Mouse (Mus musculus) embryonic facial prominence, embryonic 10.5 days (tissue): ENCODE results near the gene Dnajc9. TPM values are rescaled to one million over a fixed set of nuclear protein-coding genes. Genes with fewer than 3 reads are reported as not detected.

Source experiments
- DNase-seq: peaks from one replicate; pipeline ENCODE4 v3.0.0-alpha.2; 2017; ENCODE audit warnings: low spot score
- H3K27ac ChIP-seq: fragments of 300-500 bp; sonication (generic); replicated peaks from 2 replicates; pipeline ENCODE4 v1.5.1; 2016; ENCODE audit warnings: mild to moderate bottlenecking
- H3K27me3 ChIP-seq: fragments of 300-500 bp; sonication (generic); replicated peaks from 2 replicates; pipeline ENCODE4 v1.6.1; 2016; ENCODE audit warnings: low read depth, mild to moderate bottlenecking; ENCODE audit not compliant: poor library complexity, severe bottlenecking
- H3K36me3 ChIP-seq: fragments of 300-500 bp; sonication (generic); replicated peaks from 2 replicates; pipeline ENCODE4 v1.6.1; 2016; ENCODE audit warnings: mild to moderate bottlenecking, moderate library complexity
- H3K4me1 ChIP-seq: fragments of 300-500 bp; sonication (generic); 2 replicates; pipeline ENCODE4 v1.6.1; 2016
- H3K4me3 ChIP-seq: fragments of 300-500 bp; sonication (generic); 2 replicates; pipeline ENCODE4 v1.5.1; 2016; ENCODE audit warnings: mild to moderate bottlenecking, moderate library complexity
- H3K9me3 ChIP-seq: fragments of 300-500 bp; sonication (generic); 2 replicates; pipeline ENCODE4 v1.6.1; 2016; ENCODE audit warnings: mild to moderate bottlenecking
- WGBS: fragments of 180-500 bp; shearing (Covaris S2); methylation state at CpG from one replicate; pipeline ENCODE4 v1.1.7; 2016; 5-methylcytosine and 5-hydroxymethylcytosine counted together
- polyA plus RNA-seq: library from polyadenylated mRNA; unstranded; fragments of >200 nt; fragmentation: Nextera tagmentation; extraction: Ambion mirVana; gene quantifications from 2 replicates; pipeline ENCODE4 v1.2.1, GENCODE M21; 2016

Gene Dnajc9
- polyA plus RNA-seq, result 286 and 298 TPM in 2 replicates

DNA sequence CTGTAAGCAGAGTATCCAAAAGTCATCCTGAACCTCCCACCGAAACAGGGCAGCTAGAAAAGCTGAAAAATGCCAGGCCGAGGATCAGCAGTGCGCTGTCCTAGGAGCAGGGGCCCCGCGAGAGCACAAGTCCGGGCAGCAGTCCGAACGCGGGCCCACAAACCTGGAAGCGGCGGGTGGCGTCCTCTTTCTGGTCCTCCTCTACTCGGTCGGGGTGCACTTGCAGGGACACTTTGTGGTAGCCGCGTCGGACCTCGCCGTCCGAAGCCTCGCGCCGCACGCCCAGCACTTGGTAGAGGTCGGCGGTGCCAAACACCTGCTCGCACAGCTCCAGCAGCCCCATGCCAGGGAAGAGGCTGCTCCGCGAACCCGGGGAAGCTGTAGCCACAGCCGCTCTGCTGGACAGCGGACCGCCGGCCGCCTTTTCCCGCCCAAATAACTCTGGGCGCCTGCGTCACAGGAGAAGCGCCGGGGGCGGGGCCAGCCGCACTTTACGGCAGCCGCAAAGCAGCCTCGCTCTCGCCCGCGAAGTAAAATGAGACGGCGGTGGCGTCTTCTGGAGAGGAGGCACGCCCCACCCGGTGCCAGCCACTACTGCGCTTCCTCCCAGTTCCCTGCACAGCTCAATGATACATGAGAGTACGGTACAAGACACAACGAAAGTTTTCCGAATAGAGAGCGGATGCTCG lies at the start of gene Dnajc9:
Gene Dnajc9 (minus strand): TSS at position 470 of the 689 bp plus-strand sequence.
- Histone ChIP-seq H3K4me1 (peaks cover 41% of the 10 kb centered on the region), H3K4me3 (peak within 1 kb of the TSS; percentile 91), H3K36me3 (peaks cover 66% of the 10 kb centered on the region), H3K9me3 (no peaks in the 10 kb centered on the region), H3K27ac (peak within 1 kb of the TSS; percentile 91), H3K27me3 (no peaks in the 10 kb centered on the region)
- peak; percentile 96 for DNase-seq
- WGBS, result under 1% methylated on average over 59 of the region's 59 CpGs

- no peak overlapping the region for H3K4me3 ChIP-seq
- no peak overlapping the region for H3K27ac ChIP-seq
- no peak for DNase-seq
- H3K9me3 ChIP-seq, result no peaks in the 10 kb centered on the region
- peaks cover under 1% of the 10 kb centered on the region; the same call in 1 of the 2 replicates for H3K4me1 ChIP-seq
- H3K27me3 ChIP-seq, result no peaks in the 10 kb centered on the region
- no peaks in the 10 kb centered on the region for H3K36me3 ChIP-seq
- WGBS, result 75% methylated on average over 6 of the region's 6 CpGs
Measured at GRCm38 (mm10) chr14:20436976-20437375, 48.3 kb upstream of the Dnajc9 start.

DNA sequence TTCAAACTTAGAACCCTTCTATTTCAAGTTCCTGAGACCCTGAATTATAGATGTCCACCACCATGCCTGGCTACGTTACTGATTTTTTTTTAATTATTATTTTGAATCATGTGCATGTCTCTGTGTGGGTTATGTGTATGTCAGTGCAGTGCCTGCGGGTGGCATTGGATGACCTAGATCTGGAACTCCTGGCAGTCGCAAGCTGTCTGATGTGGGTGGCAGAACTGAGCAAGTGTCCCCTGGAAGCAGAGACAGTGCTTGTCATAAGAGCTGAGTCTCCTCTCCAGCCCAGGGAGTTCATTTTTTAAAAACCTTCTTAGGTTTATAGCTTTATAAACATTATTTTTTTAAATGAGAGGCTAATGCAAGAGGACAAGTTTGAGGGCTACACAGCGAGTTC lies 43.7 kb upstream of the Dnajc9 start:
- WGBS, result 84% methylated on average over 4 of the region's 4 CpGs
- Histone ChIP-seq H3K27ac (no peak overlapping the region), H3K36me3 (no peaks in the 10 kb centered on the region), H3K4me3 (no peak overlapping the region), H3K27me3 (no peaks in the 10 kb centered on the region), H3K9me3 (no peaks in the 10 kb centered on the region), H3K4me1 (no peaks in the 10 kb centered on the region)
- DNase-seq, result no peak

DNA sequence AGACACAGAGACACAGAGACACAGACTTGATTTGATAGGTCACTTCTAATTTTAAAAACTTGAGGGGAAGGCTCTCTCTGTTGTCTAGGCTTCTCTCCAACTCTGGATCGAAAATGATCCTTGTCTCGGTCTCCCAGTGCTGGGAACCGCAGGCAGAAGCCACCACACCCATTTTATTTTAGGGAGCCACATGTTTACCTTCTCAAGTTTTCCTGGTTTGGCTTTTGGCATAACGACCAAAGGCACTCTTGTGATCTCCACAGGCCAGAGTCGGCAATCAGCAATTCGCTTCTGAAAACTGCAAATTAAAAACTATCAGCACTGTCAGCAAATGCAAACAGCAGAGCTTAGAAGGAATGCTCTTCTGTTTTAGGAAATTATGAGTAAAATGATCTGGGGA lies 43.0 kb upstream of the Dnajc9 start:
- H3K27me3 ChIP-seq, result no peaks in the 10 kb centered on the region
- no peak overlapping the region for H3K27ac ChIP-seq
- H3K9me3 ChIP-seq, result no peaks in the 10 kb centered on the region
- H3K36me3 ChIP-seq, result no peaks in the 10 kb centered on the region
- no peak for DNase-seq
- H3K4me1 ChIP-seq, result no peaks in the 10 kb centered on the region
- 81% methylated on average over 6 of the region's 6 CpGs for WGBS
- H3K4me3 ChIP-seq, result no peak overlapping the region

DNA sequence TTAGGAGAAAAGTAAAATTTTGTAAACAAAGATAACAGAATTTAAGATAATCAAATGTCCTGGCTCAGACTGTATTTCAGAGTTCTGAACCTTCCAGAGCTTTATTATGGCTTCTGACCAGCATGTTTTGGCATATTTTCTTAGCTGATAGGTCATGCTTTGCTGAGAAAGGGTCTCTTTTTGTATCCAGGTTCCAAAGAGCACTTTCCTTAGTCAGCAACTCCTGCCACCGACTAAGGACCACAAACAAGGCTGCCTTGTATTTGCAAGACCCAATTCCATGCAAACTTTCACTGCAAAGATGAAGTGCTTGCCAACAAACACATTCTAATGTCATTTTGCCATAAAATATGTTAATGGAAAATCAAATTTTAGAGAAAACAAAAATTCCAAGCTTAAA lies 41.1 kb upstream of the Dnajc9 start:
- WGBS, result 58% methylated on average over 1 of the region's 1 CpGs
- no peak overlapping the region for H3K27ac ChIP-seq
- no peaks in the 10 kb centered on the region for H3K4me1 ChIP-seq
- no peak for DNase-seq
- H3K27me3 ChIP-seq, result no peaks in the 10 kb centered on the region
- no peak overlapping the region for H3K4me3 ChIP-seq
- H3K9me3 ChIP-seq, result no peaks in the 10 kb centered on the region
- H3K36me3 ChIP-seq, result no peaks in the 10 kb centered on the region

DNA sequence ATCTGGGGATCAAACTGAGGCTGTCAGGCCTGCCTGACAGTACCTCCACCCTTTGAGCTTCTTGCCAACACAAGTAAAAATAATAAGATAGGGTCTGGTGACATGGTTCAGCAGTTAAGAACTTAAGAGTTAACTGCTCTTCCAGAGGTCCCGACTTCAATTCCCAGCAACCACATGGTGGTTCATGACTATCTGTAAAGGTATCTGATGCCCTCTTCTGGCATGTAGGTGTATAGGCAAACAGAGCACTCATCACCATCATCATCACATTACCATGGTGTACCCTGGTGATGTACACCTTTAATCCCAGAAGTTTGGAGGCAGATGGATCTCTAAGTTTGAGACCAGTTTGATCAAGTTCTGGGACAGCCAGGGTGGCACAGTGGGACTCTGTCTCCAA lies 39.9 kb upstream of the Dnajc9 start:
- WGBS, result 36% methylated on average over 1 of the region's 1 CpGs
- Histone ChIP-seq H3K27me3 (no peaks in the 10 kb centered on the region), H3K27ac (no peak overlapping the region), H3K9me3 (no peaks in the 10 kb centered on the region), H3K4me3 (no peak overlapping the region), H3K4me1 (no peaks in the 10 kb centered on the region), H3K36me3 (no peaks in the 10 kb centered on the region)
- no peak for DNase-seq

- WGBS, result 89% methylated on average over 6 of the region's 6 CpGs
- Histone ChIP-seq H3K4me1 (no peaks in the 10 kb centered on the region), H3K36me3 (no peaks in the 10 kb centered on the region), H3K27me3 (no peaks in the 10 kb centered on the region), H3K4me3 (no peak overlapping the region), H3K27ac (no peak overlapping the region), H3K9me3 (no peaks in the 10 kb centered on the region)
- DNase-seq, result no peak
Measured at GRCm38 (mm10) chr14:20423046-20423445, 34.3 kb upstream of the Dnajc9 start.

DNA sequence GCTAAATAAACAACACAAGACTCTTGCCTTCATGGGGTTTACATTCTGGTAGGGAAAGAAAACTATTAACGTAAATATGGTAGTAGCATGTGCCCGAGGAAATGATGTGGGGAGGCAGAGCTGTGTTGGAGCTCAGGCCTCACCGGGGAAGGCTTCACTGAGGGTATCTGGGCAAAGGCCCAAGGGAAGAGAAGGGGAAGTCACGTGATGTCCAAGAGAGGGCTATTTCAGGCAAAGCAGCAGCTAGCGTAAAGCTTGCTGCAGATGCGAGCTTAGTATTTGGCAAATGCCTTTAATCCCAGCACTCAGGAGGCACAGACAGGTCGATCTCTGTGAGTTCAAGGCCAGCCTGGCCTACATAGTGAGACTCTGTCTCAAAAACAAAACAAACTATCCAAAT lies 33.5 kb upstream of the Dnajc9 start:
- H3K4me1 ChIP-seq, result no peaks in the 10 kb centered on the region
- no peaks in the 10 kb centered on the region for H3K36me3 ChIP-seq
- H3K27me3 ChIP-seq, result no peaks in the 10 kb centered on the region
- H3K27ac ChIP-seq, result no peak overlapping the region
- DNase-seq, result no peak
- H3K9me3 ChIP-seq, result no peaks in the 10 kb centered on the region
- H3K4me3 ChIP-seq, result no peak overlapping the region
- WGBS, result 85% methylated on average over 7 of the region's 7 CpGs

DNA sequence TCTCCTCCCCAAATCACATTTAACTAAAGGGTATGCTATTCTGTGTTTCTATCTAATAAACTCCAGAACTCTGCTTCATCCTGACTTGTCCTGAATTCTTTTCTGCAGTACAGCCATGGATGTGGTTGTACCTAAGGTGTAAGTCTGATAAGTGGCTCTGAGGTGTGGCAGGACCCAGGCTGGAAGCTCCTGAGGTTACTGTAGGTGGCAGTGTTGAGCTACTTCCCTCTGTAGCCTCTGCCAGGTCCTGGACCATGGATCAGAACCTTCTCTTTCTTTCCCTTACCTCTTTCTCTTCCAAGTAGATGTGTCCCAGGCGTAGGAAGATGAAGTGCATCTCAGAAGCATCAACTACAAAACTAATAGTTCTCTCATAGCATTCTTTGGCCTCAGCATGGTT lies 11.4 kb upstream of the Dnajc9 start:
- Histone ChIP-seq H3K4me1 (no peaks in the 10 kb centered on the region), H3K4me3 (no peak overlapping the region), H3K27me3 (no peaks in the 10 kb centered on the region), H3K36me3 (no peaks in the 10 kb centered on the region), H3K27ac (no peak overlapping the region), H3K9me3 (no peaks in the 10 kb centered on the region)
- 62% methylated on average over 1 of the region's 1 CpGs for WGBS
- peak; percentile 30 for DNase-seq

- Histone ChIP-seq H3K36me3 (no peaks in the 10 kb centered on the region), H3K27me3 (no peaks in the 10 kb centered on the region), H3K27ac (no peak overlapping the region), H3K9me3 (no peaks in the 10 kb centered on the region), H3K4me3 (no peak overlapping the region), H3K4me1 (peaks cover 5% of the 10 kb centered on the region; the same call in 1 of the 2 replicates)
- 47% methylated on average over 4 of the region's 4 CpGs for WGBS
- DNase-seq, result peak; percentile 35
Measured at GRCm38 (mm10) chr14:20398864-20399263, 10.2 kb upstream of the Dnajc9 start.

- H3K9me3 ChIP-seq, result no peaks in the 10 kb centered on the region
- no peaks in the 10 kb centered on the region for H3K27me3 ChIP-seq
- WGBS, result 87% methylated on average over 9 of the region's 9 CpGs
- no peak overlapping the region for H3K4me3 ChIP-seq
- H3K36me3 ChIP-seq, result no peaks in the 10 kb centered on the region
- H3K27ac ChIP-seq, result no peak overlapping the region
- DNase-seq, result no peak
- H3K4me1 ChIP-seq, result peaks cover 11% of the 10 kb centered on the region; the same call in 1 of the 2 replicates
Measured at GRCm38 (mm10) chr14:20397220-20397619, 8.5 kb upstream of the Dnajc9 start.

DNA sequence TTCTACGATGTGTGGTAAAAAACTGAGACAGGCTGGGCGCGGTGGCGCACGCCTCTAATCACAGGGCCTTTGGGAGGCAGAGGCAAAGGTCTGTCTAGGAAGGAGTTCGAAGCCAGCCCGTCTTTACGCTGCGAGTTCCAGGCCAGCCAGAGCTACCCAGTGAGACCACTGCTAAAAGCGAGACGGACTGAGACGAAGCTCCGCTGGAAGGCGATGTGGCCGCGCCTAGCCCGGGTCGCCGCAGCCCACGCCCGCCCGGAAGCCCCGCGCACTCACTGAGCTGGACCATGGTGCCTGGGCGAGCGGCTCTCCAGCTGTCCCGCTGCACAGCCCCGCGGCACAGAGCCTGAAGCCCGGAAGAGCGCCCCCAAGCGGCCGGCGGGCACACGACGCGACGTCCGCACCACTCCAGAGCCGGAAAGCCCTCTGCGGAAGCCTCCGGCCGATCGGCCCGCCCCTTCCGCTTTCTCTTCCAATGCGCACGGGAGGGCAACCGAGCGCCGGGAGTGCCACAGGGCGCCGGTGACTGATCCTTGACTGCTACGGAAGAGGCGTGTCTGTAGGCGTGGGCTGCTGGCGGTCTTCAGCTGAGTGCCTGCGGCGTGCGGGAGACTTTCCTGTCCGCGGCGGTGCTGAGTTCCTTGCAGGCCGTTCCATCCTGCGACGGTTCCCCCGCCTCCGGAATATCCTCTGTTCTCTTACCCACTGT lies 4.6 kb upstream of the Dnajc9 start, which contains the start of gene Mrps16:
Gene Mrps16 (minus strand): TSS at position 430 of the 709 bp plus-strand sequence.
- Histone ChIP-seq H3K4me3 (peak within 1 kb of the TSS; percentile 88), H3K27me3 (no peaks in the 10 kb centered on the region), H3K4me1 (peaks cover 19% of the 10 kb centered on the region), H3K27ac (peak within 1 kb of the TSS; percentile 96), H3K9me3 (no peaks in the 10 kb centered on the region), H3K36me3 (peaks cover 24% of the 10 kb centered on the region)
- DNase-seq, result peak; percentile 97
- under 1% methylated on average over 68 of the region's 68 CpGs for WGBS

- DNase-seq, result no peak
- Histone ChIP-seq H3K4me1 (peaks cover 26% of the 10 kb centered on the region), H3K27me3 (no peaks in the 10 kb centered on the region), H3K4me3 (peak overlapping the region; percentile 21; the same call in 1 of the 2 replicates), H3K27ac (no peak overlapping the region), H3K9me3 (no peaks in the 10 kb centered on the region), H3K36me3 (peaks cover 29% of the 10 kb centered on the region)
- 86% methylated on average over 4 of the region's 4 CpGs for WGBS
Measured at GRCm38 (mm10) chr14:20392326-20392725, 3.6 kb upstream of the Dnajc9 start.
